Mouse (Mus musculus) adipose tissue, adult 10 weeks (tissue): ENCODE results near the gene Pdgfra. TPM values are rescaled to one million over a fixed set of nuclear protein-coding genes. Genes with fewer than 3 reads are reported as not detected.

Experiments used
- polyA plus RNA-seq: library from polyadenylated mRNA; stranded (reverse); fragments of 350-450 nt; fragmentation: Illumina TruSeq; extraction: RNeasy Lipid Tissue Mini Kit (QIAGEN cat#74804); gene quantifications from one replicate; pipeline ENCODE4 v1.2.3, GENCODE M21; 2014; ENCODE audit warnings: low read depth, low replicate concordance

The Pdgfra gene
- polyA plus RNA-seq, result 60.0 TPM

GRCm38 (mm10) chr5:75152021-75152425 is at the start of gene Pdgfra:
Gene Pdgfra (plus strand): TSS chr5:75152292.

Other genes starting within 250 kb of the Pdgfra start
- gene Chic2, start 107.5 kb upstream of the Pdgfra start, polyA plus RNA-seq, result 22.5 TPM
- not detected for gene Gsx2, start 76.7 kb upstream of the Pdgfra start, polyA plus RNA-seq